Mouse (Mus musculus): ENCODE measurements around the gene Zfp180. TPM values are rescaled to one million over a fixed set of nuclear protein-coding genes. Genes with fewer than 3 reads are reported as not detected.
"Not testable (repeated sequence)": the region's sequence is repeated elsewhere in the genome, so short reads cannot be mapped to it uniquely, and the experiment has no call there.

The Zfp180 gene
- 12.1 and 12.9 TPM in 2 replicates for total RNA-seq (2017)

DNA sequence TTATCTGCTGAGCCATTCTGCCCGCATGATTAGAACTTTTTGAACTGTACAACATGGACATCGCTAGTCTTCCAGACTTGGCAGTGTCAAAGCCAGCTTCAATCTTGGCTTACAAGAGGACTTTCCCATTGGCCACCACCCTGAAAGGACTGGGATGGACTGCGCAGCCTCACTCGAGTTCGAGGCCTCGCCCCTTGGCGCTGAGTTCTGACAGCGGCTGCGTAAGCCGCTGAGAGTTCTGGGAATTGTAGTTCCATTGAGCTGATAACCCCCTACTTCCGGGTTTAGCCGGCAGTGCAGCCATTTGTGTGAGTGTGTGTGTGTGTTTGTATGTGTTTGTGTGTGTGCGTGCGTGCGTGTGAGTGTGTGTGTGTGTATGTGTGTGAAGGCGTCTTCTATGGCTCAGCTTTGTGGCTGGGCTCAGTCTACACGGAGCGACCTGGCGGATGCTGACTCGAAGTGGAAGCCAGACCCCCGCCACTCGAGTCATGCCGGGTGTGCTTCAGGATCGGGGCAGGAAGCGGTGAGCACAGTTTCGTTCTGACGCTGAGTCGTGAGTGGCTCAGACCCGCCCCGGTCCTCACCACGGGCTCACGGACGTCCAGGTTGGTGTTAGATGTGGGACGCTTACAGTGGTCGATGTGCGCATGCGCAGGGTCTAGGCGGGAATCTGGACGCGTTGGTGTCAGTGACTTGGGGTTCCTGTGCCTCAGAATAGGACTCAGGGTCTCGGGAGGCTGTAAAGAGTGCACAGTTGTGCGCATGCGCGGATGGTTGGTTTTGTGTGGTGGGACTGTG is at the start of gene Zfp180:
Gene Zfp180 (plus strand): TSS at position 291 of the 798 bp plus-strand sequence.
- ATAC-seq (replicated peaks in 1 of 2; ENCODE audit: insufficient read depth in 1 of 2, low FRiP score in 2 of 2, low TSS enrichment in 1 of 2, low read depth in 1 of 2, poor library complexity in 2 of 2, severe bottlenecking in 2 of 2) = peak; percentile 92 to 94

DNA sequence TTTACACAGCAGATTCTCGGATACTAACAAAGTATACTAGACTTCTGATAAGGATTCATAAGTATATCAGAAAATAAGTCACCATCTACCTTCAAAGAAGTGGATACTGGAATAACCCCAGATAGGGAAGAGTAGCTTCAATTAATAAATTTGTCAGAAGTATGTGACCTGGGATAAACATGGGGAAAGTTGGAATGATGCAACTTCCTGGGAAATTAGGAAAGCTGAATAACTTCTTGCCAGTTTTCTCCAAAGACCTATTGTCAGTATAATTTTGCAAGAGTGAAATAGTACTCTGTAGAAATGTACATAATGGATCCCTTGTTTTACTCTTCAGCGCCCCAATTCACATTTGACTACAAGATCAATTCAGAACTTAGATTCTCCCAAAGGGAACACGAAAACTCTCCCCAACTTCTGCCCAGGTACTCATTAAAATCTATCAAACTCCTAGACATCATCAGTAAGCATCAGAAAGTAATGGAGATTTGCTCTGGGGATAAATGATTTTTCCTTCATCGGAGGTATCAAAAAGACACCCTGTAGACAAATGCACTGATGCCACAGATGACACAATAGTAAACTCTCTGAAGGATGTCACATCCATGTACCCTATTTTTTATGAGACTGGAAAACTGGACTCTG is 28.9 kb upstream of the Zfp180 start, which contains the start of gene Vmn1r183:
Gene Vmn1r183 (plus strand): TSS at position 595 of the 645 bp plus-strand sequence.
- no peak for ATAC-seq (replicated peaks in 1 of 2; ENCODE audit: insufficient read depth in 1 of 2, low FRiP score in 2 of 2, low TSS enrichment in 1 of 2, low read depth in 1 of 2, poor library complexity in 2 of 2, severe bottlenecking in 2 of 2)

DNA sequence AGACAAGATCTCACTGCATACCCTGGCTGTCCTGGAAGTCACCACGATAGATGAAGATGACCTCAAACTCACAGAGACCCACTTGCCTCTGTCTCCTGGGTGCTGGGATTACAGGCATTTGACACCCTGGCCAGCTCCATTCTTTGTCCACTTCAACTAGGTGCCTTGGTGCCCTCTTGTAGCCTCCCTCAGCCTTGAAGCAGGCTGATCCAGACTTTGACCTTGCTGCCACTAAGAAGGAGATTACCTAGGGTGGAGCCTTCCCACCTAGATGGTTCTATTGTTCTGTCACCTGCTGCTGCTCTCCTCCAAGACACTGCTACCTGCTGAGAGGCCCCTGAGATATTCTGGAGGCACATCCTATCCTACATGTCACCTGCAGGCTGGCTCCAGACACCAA is 7.3 kb upstream of the Zfp180 start:
- ATAC-seq (replicated peaks in 1 of 2; ENCODE audit: insufficient read depth in 1 of 2, low FRiP score in 2 of 2, low TSS enrichment in 1 of 2, low read depth in 1 of 2, poor library complexity in 2 of 2, severe bottlenecking in 2 of 2) = not testable (repeated sequence)

DNA sequence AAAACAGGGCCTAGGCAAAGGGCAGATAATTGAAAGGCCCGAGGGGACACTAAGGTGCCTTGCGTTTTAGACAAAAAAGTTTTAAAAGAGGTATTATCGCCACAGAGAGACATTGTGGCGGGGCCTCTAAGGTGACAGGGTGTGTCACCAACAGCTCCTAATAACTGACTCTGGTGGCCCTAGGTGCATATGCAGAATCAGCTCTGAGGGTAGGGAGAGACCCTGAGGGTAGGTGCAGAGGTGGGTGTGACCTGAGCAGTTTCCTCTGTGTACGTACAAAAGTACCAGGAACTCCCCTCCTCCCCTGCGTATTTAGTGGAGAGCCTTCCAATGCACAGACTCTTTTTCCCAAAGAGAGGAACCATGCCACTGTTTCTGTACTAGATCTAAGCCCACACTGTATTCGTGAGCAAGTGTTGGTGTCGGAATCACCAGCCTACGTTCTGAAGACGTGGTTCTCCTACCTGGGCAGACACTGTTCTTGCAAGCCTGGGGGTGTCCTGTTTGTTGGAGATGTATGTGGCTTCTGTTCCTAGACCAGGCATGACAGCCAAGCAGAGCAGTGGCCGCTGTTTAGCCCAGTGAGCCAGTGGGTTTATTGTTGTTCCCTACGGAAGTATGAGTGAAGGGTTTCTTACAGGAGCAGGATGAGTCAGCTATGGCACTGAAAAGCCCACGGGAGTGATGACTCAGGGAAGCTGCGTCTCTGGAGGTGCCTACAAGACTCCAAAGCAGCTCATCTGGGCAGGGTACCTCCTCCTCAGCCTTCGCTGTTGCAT is 922 bp downstream of the Zfp180 start:
- 0 out of 4 replicates have a peak, but pooled peaks of 1 of the 2 experiments have one; percentile 6 for ATAC-seq (replicated peaks in 1 of 2; ENCODE audit: insufficient read depth in 1 of 2, low FRiP score in 2 of 2, low TSS enrichment in 1 of 2, low read depth in 1 of 2, poor library complexity in 2 of 2, severe bottlenecking in 2 of 2)

DNA sequence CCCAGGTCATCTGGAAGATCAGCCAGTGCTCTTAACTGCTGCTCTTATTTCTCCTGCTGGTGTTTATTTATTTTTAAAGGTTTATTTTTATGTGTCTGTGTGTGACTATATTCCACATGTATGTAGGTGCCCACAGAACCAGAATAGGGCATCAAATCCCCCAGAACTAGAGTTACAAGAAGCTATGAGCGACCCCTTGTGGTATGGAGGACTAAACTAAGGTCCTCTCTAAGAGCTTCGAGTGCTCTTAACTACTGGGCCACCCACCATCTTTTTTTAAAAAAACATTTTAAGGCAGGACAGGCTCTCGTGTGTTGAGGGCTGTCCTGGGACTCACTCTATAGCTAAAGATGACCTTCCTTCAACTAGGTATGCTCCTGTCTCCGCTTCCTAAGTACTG is 5.1 kb downstream of the Zfp180 start:
- ATAC-seq (replicated peaks in 1 of 2; ENCODE audit: insufficient read depth in 1 of 2, low FRiP score in 2 of 2, low TSS enrichment in 1 of 2, low read depth in 1 of 2, poor library complexity in 2 of 2, severe bottlenecking in 2 of 2) = no peak

DNA sequence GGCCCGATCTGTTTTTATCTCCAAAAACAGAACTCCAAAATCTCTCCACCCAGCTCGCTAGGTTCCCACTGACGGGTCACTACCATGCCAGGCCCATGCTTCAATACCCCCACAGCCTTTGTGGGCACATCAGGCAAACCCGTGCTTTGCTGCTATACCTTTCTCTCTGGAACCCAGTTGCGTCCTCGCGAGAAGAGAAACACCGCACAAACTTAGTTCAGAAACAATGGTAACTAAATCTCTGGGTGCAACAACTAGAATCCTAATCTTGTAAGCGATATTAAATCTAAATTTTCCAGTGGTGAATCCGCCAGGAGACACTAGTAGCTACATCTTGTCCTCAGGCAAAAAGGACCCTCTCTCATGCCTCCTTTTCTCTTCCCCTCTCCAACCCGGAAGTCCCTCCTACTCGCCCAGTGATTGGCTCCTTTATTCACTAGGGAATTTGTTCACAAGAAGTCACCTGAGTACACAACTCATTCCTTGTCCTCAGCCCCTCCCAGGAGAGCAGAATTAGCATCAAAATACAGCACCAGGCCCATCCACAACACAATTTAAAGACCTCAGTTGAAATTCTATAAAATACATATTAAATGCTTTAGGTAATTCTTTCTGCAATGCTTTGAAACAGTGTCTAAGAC is 5.9 kb downstream of the Zfp180 start:
- ATAC-seq (replicated peaks in 1 of 2; ENCODE audit: insufficient read depth in 1 of 2, low FRiP score in 2 of 2, low TSS enrichment in 1 of 2, low read depth in 1 of 2, poor library complexity in 2 of 2, severe bottlenecking in 2 of 2) = no peak

DNA sequence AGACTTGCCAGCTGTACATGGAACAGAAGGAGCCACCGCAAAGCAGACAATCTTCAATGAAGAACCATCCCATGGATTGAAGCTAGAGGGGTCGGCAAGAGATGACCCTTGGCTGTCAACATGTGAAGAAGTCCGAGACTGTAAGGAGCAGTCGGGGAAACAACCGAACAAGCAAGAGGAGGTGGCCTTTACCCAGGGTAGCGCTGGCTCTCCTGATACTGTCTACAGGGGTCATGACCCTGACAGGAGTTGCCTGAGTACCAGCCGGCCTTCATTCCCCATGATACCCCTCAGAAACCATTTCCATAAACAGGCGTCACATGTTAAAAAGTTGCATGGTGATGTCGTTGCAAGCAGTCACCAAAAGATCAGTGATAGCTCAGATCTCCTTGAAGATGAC is 22.7 kb downstream of the Zfp180 start:
- no peak for ATAC-seq (replicated peaks in 1 of 2; ENCODE audit: insufficient read depth in 1 of 2, low FRiP score in 2 of 2, low TSS enrichment in 1 of 2, low read depth in 1 of 2, poor library complexity in 2 of 2, severe bottlenecking in 2 of 2)

DNA sequence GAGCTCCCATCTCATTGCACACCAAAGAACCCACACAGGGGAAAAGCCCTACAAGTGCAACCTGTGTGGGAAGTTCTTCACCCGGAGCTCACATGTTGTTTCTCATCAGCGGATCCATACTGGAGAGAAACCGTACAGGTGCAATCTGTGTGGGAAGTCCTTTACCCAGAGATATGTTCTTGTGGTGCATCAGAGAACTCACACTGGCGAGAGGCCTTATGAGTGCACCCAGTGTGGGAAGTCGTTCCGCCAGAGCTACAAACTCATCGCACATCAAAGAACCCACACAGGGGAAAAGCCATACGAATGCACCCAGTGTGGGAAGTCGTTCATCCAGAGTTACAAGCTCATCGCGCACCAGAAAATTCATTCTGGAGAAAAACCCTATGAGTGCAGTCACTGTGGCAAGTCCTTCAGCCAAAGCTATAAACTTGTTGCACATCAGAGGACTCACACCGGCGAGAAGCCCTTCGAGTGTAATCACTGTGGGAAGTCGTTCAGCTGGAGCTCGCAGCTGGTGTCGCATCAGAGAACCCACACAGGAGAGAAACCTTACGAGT is 23.5 kb downstream of the Zfp180 start:
- ATAC-seq (replicated peaks in 1 of 2; ENCODE audit: insufficient read depth in 1 of 2, low FRiP score in 2 of 2, low TSS enrichment in 1 of 2, low read depth in 1 of 2, poor library complexity in 2 of 2, severe bottlenecking in 2 of 2) = 0 out of 4 replicates have a peak, but pooled peaks of 1 of the 2 experiments have one; percentile 17

DNA sequence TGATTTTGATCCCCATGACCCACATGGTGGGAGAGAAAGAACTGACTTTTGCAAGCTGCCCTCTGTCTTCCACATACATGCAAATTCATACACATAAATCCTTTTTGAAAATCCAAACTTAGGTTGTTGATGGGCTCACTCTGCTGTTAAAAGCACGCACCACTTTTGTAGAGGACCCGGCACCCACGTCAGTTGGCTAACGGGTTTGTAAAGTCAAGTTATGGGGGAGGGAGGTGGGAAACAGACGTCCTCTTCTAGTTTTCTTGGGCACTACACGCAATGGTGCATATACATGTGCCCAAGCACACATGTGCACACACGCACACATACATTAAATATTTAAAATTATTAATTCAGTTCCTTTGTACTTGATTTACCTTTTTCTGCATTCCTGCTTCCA is 29.1 kb downstream of the Zfp180 start:
- no peak for ATAC-seq (replicated peaks in 1 of 2; ENCODE audit: insufficient read depth in 1 of 2, low FRiP score in 2 of 2, low TSS enrichment in 1 of 2, low read depth in 1 of 2, poor library complexity in 2 of 2, severe bottlenecking in 2 of 2)

DNA sequence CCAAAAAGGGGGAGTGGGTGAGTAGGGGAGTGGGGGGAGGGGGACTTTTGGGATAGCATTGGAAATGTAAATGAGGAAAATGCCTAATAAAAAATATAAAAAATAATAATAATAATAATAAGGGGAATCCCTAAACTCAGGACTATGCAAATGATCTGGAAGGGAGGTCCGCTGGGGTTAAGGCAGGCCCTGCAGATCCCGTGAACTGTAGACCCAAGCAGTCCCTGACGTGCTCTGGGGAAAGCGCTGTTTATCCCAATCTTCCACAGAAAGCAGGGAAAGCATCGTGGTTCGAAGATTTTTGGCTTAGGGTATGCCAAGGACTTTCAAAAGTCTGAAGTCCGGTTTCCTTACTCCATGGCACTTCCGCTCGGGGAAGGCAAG is 30.0 kb downstream of the Zfp180 start:
- no peak for ATAC-seq (replicated peaks in 1 of 2; ENCODE audit: insufficient read depth in 1 of 2, low FRiP score in 2 of 2, low TSS enrichment in 1 of 2, low read depth in 1 of 2, poor library complexity in 2 of 2, severe bottlenecking in 2 of 2)

DNA sequence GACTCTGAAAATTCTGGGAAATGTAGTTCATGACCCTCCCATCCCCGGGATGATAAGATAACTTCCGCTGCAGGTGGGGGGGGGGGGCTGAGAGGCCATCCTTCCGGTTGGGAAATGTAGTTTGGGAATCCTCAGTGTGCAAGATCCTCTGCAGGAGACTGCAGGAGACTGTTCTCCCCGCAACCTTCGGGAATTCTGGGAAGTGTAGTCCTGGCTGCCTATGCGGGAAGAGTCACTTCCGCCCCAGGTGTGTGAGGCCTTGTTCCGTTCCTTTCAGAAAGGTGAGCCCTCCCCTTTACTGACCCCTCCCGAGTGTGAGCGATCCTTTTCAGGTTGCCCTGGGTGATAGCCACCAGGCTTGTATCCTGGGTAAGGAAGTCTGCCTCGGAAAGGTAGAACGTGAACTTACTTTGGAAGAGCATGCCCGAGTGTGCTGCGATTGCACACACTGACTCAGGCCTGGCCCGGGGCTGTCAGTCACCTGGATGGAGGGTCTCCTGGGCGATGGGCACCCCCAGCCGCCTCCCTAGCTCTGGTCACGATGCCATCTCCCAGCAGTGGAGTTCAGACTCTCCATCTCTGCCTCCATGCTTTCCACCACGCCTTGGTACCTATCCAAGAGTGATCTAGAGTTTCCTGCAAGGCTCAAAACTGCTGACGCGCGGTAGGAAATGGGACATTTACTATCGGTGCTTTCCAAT is 30.6 kb downstream of the Zfp180 start, which contains the start of gene Zfp112:
Gene Zfp112 (plus strand): TSS at position 159 of the 701 bp plus-strand sequence.
- peak; percentile 49 to 62 for ATAC-seq (replicated peaks in 1 of 2; ENCODE audit: insufficient read depth in 1 of 2, low FRiP score in 2 of 2, low TSS enrichment in 1 of 2, low read depth in 1 of 2, poor library complexity in 2 of 2, severe bottlenecking in 2 of 2)

DNA sequence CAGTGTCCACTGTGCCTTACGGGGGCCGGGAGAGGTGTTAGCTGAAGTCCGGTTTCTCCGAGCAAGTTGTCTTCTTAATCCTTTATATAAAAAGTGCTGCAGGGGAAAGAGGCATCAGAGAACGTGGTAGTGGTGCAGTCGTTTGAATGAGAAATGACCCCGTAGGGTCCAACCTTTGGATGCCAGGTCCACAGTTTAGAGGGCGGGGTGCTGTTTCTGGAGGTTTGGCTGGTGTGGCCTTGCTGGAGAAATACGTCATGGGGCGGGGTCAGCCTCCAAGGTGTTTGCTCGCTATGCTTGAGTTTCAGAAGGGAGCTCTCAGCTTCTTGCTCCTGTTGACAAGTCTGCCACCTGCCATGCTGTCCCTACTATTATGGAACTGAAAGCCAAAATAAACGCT is 31.3 kb downstream of the Zfp180 start:
- ATAC-seq (replicated peaks in 1 of 2; ENCODE audit: insufficient read depth in 1 of 2, low FRiP score in 2 of 2, low TSS enrichment in 1 of 2, low read depth in 1 of 2, poor library complexity in 2 of 2, severe bottlenecking in 2 of 2) = peak; percentile 73 to 75

DNA sequence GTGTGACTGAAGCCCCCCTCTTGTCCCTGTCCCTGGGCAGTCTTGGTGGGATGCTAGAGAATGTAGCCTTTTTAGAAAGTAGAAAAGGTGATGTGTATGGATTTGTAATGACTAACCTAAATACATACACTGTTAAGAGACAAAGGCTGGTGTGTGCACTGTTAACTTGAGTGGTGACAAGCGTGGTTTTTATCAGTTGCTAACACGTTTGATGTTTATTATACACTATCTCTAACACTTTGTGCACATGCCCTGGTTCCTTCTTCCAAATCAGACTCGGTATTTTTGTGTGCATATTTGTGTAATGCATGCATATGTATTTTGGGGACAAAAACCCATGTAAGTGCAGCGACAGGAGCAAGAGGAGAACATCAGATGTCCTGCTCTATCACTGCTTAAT is 34.9 kb downstream of the Zfp180 start:
- no peak for ATAC-seq (replicated peaks in 1 of 2; ENCODE audit: insufficient read depth in 1 of 2, low FRiP score in 2 of 2, low TSS enrichment in 1 of 2, low read depth in 1 of 2, poor library complexity in 2 of 2, severe bottlenecking in 2 of 2)

DNA sequence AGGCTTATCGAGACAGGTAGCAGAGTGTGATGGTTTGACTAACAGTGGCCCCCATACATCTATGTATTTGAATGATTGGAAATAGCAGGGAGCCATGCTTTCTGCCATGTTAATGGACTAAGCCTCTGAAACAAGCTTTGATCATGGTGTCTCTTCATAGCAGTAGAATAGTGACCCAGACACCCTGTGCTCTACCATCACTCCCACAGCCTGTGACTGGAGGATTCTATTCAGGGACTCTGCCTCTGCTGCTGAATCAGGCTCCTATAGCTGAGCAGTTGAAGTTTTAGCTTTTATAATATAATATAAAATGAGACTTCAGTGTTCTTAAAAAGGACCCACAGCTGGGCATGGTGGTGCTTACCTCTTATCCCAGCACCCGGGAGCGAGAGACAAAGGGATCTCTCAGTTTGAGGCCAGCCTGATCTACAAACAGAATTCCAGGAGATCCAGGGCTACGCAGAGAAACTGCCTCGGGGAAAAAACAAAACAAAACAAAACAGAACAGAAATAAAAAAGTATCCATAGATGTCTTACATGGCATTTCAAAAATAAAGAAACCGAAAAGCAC is 51.8 kb downstream of the Zfp180 start:
- no peak for ATAC-seq (replicated peaks in 1 of 2; ENCODE audit: insufficient read depth in 1 of 2, low FRiP score in 2 of 2, low TSS enrichment in 1 of 2, low read depth in 1 of 2, poor library complexity in 2 of 2, severe bottlenecking in 2 of 2)

DNA sequence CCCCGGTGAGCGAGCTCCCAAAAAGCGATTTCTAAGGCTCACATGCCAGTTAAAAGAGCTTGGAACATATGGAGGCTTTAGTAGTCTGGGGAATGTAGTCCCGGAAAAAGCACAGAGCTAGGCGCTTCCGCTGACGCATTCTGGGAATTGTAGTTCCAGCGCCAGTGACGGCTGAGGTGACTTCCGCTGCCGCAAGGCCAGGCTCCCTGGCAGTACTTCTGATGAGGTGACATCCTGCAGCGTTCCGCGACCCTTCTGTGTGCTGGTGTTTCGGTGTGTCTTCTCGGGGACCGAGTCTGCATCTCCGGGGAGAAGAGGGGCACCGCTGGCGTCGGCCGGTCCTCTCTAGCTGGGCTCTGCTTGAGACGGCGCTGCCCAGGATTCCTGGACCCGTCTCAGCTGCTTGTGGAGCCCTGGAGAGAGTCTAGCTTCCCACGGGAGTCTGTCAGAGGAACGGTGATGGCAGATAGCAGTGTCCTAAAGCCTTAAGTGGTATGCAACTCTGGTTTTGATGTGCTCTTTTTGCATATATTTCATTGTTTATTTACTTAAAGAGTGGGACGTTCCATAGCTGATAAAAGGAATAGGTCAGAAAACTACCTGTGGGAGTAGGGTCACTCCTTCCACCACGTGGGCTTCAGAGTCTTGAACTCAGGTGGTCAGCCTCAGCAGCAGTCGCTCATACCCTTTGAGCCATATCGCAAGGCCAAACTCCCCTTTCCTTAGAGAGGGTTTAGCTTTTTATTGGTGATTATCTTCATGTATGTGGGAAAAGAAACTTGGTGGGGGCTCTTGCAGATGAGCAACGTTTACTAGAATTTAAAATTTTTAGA is 52.5 kb downstream of the Zfp180 start, which contains the start of gene Zfp235:
Gene Zfp235 (plus strand): TSS at position 174 of the 833 bp plus-strand sequence.
- ATAC-seq (replicated peaks in 1 of 2; ENCODE audit: insufficient read depth in 1 of 2, low FRiP score in 2 of 2, low TSS enrichment in 1 of 2, low read depth in 1 of 2, poor library complexity in 2 of 2, severe bottlenecking in 2 of 2) = peak; percentile 100
